Mouse (Mus musculus) lung, postnatal 10 days (tissue): Measurements from ENCODE around the gene Grid2.
A peak's percentile ranks its signal among the peaks of the same experiment; 100 is the strongest.

ENCODE experiments used
- DNase-seq: peaks from one replicate; pipeline ENCODE4 v3.0.0; 2021

Gene Grid2

GRCm38 (mm10) chr6:64327876-64328275 lies 1072.2 kb downstream of the Grid2 start:
- DNase-seq: no peak

- no peak for DNase-seq
These were observed 1142.9 kb downstream of the Grid2 start for GRCm38 (mm10) chr6:64398413-64399098.

- no peak for DNase-seq
These were observed 1172.0 kb downstream of the Grid2 start for GRCm38 (mm10) chr6:64427658-64428057.

- no peak for DNase-seq
These were observed 1173.2 kb downstream of the Grid2 start for GRCm38 (mm10) chr6:64428898-64429297.

GRCm38 (mm10) chr6:64448127-64448526 lies 1192.5 kb downstream of the Grid2 start:
- no peak for DNase-seq

- DNase-seq: no peak
These were observed 1193.2 kb downstream of the Grid2 start for GRCm38 (mm10) chr6:64448864-64449355.

- no peak for DNase-seq
These were observed 1195.1 kb downstream of the Grid2 start for GRCm38 (mm10) chr6:64450770-64451169.

GRCm38 (mm10) chr6:64479884-64480283 lies 1224.2 kb downstream of the Grid2 start:
- no peak for DNase-seq

GRCm38 (mm10) chr6:64480592-64480991 lies 1224.9 kb downstream of the Grid2 start:
- DNase-seq: no peak

GRCm38 (mm10) chr6:64490313-64491067 lies 1234.8 kb downstream of the Grid2 start:
- no peak for DNase-seq

GRCm38 (mm10) chr6:64504394-64504793 lies 1248.7 kb downstream of the Grid2 start:
- no peak for DNase-seq

- no peak for DNase-seq
These were observed 1286.5 kb downstream of the Grid2 start for GRCm38 (mm10) chr6:64542168-64542567.

GRCm38 (mm10) chr6:64553645-64554044 lies 1298.0 kb downstream of the Grid2 start:
- no peak for DNase-seq

GRCm38 (mm10) chr6:64555220-64555619 lies 1299.5 kb downstream of the Grid2 start:
- DNase-seq: no peak

- peak; percentile 39 for DNase-seq
These were observed 1312.9 kb downstream of the Grid2 start for GRCm38 (mm10) chr6:64568599-64568998.

GRCm38 (mm10) chr6:64581338-64581737 lies 1325.7 kb downstream of the Grid2 start:
- no peak for DNase-seq

- DNase-seq: no peak
These were observed 1333.0 kb downstream of the Grid2 start for GRCm38 (mm10) chr6:64588487-64589205.

GRCm38 (mm10) chr6:64596261-64596660 lies 1340.6 kb downstream of the Grid2 start:
- DNase-seq: no peak

GRCm38 (mm10) chr6:64596835-64597234 lies 1341.2 kb downstream of the Grid2 start:
- no peak for DNase-seq

GRCm38 (mm10) chr6:64598144-64598561 lies 1342.5 kb downstream of the Grid2 start:
- no peak for DNase-seq

- DNase-seq: no peak
These were observed 1350.1 kb downstream of the Grid2 start for GRCm38 (mm10) chr6:64605753-64606152.

- DNase-seq: no peak
These were observed 1351.4 kb downstream of the Grid2 start for GRCm38 (mm10) chr6:64607041-64607440.

- peak; percentile 11 for DNase-seq
These were observed 1352.3 kb downstream of the Grid2 start for GRCm38 (mm10) chr6:64607942-64608341.
